Mouse (Mus musculus) T-helper 17 cell (primary cell): ENCODE data around the gene Mef2a.

Experiments
- in situ Hi-C, 2 experiments: fragments of 300-600 bp; cut with MboI, MseI; formaldehyde crosslinking; loops; 1 replicate in 1 of 2; 2 replicates in 1 of 2; pipeline ENCODE4 v1.15.1; 2025; ENCODE audit warnings: high pct_unique_total_duplicates in 2 of 2

Gene Mef2a

DNA sequence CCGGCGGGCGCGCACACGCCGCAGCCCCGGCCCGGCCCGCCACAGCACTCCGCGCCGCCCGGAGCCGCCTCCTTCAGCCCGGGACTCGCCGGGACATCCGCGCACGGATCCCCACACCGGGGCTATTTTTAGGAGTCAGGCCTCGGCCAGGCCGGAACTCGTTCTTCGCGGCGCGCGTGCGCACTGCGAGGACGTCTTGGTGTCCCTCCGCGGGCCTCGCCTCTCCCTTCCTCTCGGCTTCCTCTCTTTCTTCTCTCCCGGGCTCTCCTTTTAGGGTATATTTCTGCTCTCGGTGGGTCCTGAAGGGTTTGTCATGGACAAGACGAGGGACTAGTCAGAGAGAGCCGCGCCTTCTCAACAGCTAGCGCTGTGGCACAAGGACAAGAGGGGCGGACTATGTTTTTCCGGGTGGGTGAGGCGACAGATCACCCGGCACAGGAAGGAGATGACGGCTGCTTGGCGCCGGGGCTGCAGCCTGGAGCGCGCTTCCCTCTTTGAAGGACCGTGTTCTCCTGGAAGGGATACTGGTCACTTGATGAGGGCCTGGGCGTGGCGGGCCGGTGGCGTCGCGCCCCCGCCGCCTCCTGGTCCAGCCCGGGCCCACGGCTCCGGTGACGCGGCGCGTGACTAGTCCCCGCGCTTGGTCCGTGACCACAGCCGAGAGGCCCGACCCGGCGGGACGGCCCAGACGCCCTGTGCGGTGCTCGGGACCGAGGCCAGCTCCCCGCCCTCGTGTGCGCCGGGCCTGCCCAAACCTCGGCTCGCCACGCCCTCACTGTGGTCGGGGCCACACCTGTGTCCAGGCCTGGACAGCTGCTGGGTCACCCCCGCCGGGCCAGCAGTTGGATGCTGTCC, at the start of gene Mef2a:
Gene Mef2a, minus strand, starts transcription at position 130 of the 855 bp plus-strand sequence.
- in situ Hi-C loops: loop anchor here (10.0 to 25.0 kb wide), 2 partner anchors 136 to 252 kb away; no protein-coding TSS in a partner anchor

DNA sequence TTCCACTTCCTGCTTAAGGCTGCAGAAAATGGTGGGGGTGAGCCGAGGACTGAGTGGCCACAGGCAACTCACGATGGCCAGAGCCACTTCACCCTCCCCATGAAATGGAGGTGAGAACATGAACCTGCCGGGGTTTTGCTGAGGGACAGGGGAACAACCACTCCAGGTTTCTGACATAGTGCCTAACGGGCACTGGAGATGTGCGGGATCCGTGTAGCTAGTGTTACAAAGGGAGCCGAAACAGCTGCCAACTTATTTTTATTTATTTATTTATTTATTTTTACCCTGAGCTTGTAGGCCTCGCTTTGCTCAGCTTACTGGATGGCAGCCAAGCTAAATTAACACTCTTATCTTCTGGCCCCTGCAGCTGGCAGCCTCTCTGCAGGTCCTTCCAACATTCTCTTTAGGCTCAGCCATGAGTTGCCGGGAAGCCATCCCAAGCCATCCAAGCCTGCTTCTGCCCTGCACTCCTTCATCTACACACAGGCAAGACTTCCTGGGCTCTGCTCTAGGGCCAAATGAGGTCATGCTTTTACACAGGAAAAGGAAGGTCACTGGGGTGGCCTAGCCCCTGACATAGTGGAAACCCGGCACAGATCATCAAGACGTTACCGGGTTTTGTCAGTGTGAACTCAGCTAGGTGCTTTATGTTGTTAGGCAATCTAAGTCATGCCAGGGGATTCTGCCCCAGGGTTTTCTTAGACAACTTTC, 49.0 kb upstream of the Mef2a start:
- in situ Hi-C loops: no loop called here

GRCm38 (mm10) chr7:67421088-67421475, 48.4 kb upstream of the Mef2a start:
- in situ Hi-C loops: no loop called here

- in situ Hi-C loops: no loop called here
Observed at GRCm38 (mm10) chr7:67419591-67420314, 47.1 kb upstream of the Mef2a start.

GRCm38 (mm10) chr7:67418122-67418521, 45.5 kb upstream of the Mef2a start:
- in situ Hi-C loops: no loop called here

DNA sequence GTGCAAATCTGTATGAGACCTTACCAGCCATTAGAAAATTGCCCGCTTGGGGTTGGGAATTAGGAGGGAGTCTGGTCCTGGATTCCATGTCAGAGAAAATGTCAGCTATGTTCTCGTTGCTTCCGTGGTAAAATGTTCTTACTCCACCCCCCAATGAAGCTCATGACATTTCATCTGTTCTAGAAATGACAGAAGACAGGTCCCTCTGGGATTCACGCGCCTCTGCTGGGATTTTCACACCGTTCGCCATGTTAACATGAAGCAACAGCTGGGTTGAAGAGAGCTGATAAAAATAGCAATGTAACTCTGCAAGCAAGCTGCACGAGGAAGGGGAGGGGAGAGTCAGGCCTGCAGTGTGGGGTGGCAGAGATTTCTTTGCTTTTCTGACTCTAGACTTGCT, 42.1 kb upstream of the Mef2a start:
- in situ Hi-C loops: no loop called here

DNA sequence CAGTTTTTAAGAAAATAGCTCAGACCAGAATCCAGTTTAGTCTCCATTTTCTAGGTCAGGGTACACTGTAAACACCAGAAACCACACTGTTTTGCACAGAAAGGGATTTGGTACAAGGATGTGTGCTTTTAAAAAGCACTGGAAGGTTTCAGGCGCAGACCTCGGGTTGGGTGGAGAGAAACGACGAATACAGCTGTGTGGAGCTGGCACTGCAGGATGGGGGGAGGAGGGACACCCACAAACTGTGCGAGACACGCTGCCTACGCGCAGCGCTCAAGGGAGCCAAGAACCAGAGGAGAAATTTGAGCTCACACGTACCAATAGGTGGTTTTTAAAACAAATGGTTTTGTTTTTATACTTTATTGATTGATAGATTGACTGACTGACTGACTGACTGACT, 40.0 kb upstream of the Mef2a start:
- in situ Hi-C loops: no loop called here

DNA sequence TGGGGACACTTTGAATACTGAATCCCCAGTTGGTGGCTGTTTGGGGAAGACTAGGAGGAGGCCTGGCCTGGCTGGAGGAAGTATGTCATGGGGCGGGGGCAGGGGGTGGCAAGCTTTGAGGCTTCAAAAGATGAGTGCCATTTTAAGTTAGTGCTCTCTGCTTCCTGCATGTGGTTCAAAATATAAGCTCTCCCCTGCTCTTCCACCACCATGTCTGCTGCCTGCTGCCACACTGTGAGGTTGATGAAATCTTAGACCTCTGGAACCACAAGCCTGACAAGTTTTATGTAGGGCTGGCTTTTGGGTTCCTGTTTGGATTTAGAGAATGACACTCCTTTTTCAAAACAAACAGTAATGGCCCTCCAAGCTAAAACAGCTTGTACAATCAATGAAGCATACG, 34.4 kb upstream of the Mef2a start:
- in situ Hi-C loops: no loop called here

- in situ Hi-C loops: no loop called here
Observed at GRCm38 (mm10) chr7:67404176-67404575, 31.5 kb upstream of the Mef2a start.

GRCm38 (mm10) chr7:67402353-67402752, 29.7 kb upstream of the Mef2a start:
- in situ Hi-C loops: no loop called here

DNA sequence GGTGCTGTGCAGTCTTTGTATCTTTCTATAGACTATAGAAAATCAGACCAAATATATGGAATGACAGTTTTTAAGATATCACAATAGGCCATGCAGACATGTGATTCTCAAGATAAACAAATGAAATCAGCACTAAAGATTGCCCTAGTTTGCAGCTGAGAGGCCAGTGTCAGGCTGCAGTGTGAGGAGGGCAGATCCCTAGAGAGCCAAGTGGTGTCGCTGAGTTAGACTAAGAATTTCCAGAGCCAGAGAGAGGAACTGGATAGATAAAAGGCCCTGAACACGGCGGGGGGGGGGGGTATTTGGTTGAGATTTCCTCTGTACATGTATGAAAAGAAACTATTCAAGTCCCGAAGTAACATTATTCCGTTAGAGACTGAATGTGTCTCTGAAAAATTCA, 28.7 kb upstream of the Mef2a start:
- in situ Hi-C loops: no loop called here

- in situ Hi-C loops: no loop called here
Observed at GRCm38 (mm10) chr7:67390760-67391159, 18.1 kb upstream of the Mef2a start.

GRCm38 (mm10) chr7:67390095-67390494, 17.4 kb upstream of the Mef2a start:
- in situ Hi-C loops: no loop called here

- in situ Hi-C loops: no loop called here
Observed at GRCm38 (mm10) chr7:67384942-67385872, 12.5 kb upstream of the Mef2a start.

DNA sequence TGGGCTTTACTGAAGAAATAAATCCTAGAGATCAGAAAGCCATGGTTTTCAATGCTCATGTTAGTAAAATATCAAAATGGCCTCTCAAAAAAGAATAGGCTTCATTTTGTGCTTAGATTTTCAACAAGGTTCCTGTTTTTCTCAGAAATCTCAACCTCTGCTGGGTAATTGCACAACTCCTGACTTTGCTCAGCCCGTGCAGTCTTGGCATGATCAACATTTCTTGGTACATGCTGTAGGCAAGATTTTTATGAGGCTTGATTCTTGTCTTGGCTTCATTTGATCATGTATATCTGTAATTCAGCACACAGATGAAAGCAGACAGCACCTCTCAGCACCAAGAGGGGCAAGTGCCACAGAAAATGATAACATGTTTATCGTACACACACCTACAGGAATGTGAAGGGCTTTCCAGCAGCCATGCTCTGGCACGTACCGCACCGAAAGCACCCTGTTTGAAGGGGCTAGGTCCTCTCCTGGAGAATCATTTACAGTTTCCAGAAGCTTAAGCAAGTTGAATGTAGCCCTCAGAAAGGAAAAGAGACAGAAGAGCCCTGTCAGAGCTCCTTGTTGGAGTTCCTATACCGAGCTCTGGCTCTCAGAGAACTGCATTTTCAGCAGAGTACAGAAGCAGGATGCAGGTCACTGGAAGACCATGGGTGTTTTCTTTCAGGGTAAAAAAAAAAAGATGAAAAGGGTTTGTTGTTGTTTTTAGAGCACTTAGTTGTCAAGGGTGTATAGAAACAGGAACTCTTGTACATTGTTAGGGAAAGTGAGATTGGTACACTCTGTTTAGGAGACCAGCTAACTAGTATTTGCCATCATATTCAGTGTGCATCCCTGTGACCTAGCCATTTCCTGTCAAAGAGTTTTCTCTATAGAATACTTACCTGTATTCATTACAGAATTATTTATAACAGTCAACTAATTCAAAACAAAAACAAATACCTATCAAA, 7.8 kb upstream of the Mef2a start:
- in situ Hi-C loops: no loop called here

DNA sequence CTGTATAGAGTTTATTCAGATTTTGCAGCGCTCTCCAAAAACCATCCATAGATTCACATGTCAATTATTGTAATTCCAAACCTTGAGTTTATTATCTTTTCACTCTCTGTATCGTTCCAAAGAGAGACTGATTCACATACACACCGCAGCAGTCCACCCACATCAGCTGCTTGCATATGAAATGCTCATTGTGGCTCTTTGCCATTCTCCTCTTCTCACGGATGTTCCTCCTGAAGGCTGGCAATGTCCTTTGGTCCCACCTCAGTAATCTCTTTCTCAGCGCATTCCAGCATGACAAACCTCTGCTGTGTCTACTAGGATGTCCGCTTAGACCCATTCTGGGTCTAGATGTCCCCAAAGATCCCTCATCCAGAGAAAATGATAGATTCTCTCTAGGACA, 4.1 kb upstream of the Mef2a start:
- in situ Hi-C loops: loop anchor here (5.0 to 10.0 kb wide), 2 partner anchors 248 to 261 kb away; no protein-coding TSS in a partner anchor

DNA sequence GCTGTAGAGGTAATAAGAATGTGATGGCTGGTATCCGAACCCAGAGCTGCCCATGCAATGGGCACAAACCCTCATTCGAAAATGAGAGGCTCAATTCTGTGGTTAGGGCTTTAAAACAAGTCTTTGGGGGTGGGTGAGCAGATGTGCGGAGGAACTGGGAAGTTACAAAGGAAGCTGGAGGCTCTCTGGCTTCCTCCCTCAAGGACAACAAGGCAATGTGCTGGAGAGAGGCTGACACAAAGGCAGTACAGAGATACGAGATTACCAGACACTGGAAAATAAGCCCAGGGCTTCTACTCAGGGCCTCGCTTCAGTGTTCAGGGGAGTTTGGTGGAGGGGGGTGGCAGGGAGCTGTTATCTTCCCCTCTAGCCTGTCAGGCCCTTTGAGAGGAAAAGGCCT, 1.3 kb upstream of the Mef2a start:
- in situ Hi-C loops: loop anchor here (10.0 to 25.0 kb wide), 2 partner anchors 137 to 251 kb away; no protein-coding TSS in a partner anchor

DNA sequence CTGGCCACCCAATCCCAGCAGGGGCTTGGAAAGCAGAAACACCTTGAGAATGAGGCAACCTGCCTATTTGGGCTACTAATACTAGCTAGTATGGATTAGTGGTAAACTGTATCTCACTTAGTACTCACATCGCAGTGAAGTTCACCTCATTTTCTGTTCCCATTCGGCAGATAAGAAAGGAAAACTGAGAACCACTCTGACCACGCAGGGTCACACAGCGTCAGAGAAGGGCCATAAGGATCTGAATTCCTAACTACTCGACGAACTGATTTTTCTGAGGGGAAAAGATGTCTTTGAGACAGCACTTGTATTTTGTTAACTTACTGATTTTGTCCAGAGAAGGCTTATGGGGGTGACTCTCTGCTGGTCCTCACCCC, 914 bp upstream of the Mef2a start:
- in situ Hi-C loops: loop anchor here (10.0 to 25.0 kb wide), 2 partner anchors 136 to 251 kb away; no protein-coding TSS in a partner anchor

DNA sequence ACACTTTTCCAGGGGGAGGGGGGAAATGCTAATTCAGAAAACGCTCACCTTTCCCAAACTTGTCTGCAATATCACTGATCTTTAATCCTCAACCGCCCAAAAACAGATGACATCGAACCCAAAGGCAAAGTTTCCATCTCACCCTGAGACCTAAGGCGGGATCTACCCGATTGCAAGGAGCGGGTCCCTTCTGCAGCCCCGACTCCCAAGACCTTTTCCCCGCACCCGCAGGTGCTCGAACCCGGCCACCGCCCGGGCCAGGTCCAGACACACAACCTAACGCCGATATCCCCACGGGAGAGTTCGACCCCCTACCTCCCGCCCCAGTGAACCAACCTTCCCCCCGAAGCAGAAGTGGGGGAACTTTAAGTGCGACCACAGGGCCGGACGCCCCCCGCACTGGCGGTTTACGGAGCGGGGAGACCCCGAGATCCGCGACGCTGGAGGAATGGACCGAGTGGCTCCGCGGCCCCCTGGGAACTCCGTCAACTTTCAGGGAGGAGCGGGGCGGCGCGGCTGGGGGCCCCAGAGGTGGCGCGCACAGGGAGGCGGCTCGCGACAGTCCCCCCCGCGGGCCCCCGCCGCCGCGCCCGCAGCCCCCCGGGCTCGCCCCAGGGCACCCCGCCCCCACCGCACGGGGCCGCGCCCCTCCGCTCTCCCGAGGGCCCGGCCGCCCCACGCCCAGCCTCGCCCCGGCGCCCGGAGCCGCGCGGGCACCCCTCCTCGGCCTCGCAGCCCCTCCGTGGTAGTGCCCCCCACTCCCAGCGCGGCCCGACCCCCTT, 576 bp downstream of the Mef2a start:
- in situ Hi-C loops: loop anchor here (10.0 to 25.0 kb wide), 2 partner anchors 135 to 253 kb away; no protein-coding TSS in a partner anchor
